Mouse (Mus musculus) testis, adult 2 months (tissue): ENCODE measurements around the gene Rpain. TPM values are rescaled to one million over a fixed set of nuclear protein-coding genes. Genes with fewer than 3 reads are reported as not detected.

Experiments used
- H3K27ac ChIP-seq: fragments of 200-500 bp; 2 replicates; pipeline ENCODE4 v1.5.1; 2012; ENCODE audit warnings: low read depth, low read length; ENCODE audit not compliant: control insufficient read depth, insufficient read depth
- H3K27me3 ChIP-seq: fragments of 200-500 bp; 2 replicates; pipeline ENCODE4 v1.6.1; 2012; ENCODE audit warnings: mild to moderate bottlenecking, low read length, moderate library complexity; ENCODE audit not compliant: control insufficient read depth, insufficient read depth
- H3K36me3 ChIP-seq: fragments of 200-500 bp; 2 replicates; pipeline ENCODE4 v1.6.1; 2012; ENCODE audit warnings: mild to moderate bottlenecking, low read length; ENCODE audit not compliant: control insufficient read depth, insufficient read depth
- H3K4me1 ChIP-seq: fragments of 200-500 bp; 2 replicates; pipeline ENCODE4 v1.6.1; 2012; ENCODE audit warnings: low read length; ENCODE audit not compliant: control insufficient read depth, insufficient read depth
- H3K4me3 ChIP-seq: fragments of 200-500 bp; 2 replicates; pipeline ENCODE4 v1.5.1; 2012; ENCODE audit warnings: low read depth, mild to moderate bottlenecking, low read length, moderate library complexity, mixed read lengths; ENCODE audit not compliant: control insufficient read depth
- CTCF ChIP-seq: fragments of 200-500 bp; IDR thresholded peaks from 2 replicates; pipeline ENCODE4 v1.5.1; 2012; ENCODE audit warnings: low read depth, mild to moderate bottlenecking, inconsistent platforms, low read length, moderate library complexity; ENCODE audit not compliant: control insufficient read depth, insufficient read depth, insufficient replicate concordance
- POLR2A ChIP-seq: fragments of 200-500 bp; IDR thresholded peaks from 2 replicates; pipeline ENCODE4 v1.6.1; 2012; ENCODE audit warnings: low read depth, mild to moderate bottlenecking, inconsistent platforms, low read length, moderate library complexity; ENCODE audit not compliant: control insufficient read depth
- polyA plus RNA-seq: library from polyadenylated mRNA; depleted of rRNA; stranded (reverse); fragments of >200 nt; gene quantifications from 2 replicates; pipeline ENCODE4 v1.2.3, GENCODE M21; 2012

Gene Rpain
- polyA plus RNA-seq, 1 experiment, result 78.5 TPM

DNA sequence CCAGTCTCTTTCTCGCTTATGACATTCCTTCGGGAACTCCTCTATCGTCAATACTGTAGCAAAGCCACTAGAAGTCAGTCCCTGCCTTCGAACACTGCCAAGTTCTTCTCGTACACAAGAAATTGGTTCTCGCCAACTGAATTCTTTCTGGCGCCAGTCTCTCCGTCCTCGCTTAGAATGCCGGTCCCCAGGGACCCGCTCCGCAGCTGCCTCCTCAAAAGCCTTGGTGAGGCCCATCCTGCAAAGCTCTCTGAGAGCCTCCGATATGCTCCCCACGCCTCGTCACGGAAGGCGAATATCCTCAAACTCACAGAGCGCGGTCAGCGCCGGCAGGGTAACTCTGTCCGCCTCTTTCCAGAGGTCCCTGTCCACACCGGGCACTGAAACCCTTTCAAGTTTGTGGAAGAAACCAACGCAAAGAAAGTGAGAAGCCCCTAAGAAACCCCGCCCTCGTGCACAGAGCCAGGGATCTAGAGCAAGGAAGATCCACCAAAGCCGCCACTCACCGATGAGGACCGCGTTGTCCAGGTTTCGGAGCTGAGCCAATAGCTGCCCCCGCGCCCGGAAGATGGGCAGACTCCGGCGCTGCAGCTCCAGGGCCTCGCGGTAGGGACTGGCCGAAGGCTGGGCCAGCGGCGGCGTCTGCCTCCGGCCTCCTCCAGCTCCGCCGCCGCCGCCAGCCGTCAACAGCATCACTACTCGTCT is 33.8 kb downstream of the Rpain start:
- no peaks in the 10 kb centered on the region for H3K27me3 ChIP-seq
- peaks cover 3% of the 10 kb centered on the region for H3K36me3 ChIP-seq
- peaks cover 10% of the 10 kb centered on the region for H3K4me1 ChIP-seq
- H3K27ac ChIP-seq, result peak overlapping the region; percentile 79
- TF ChIP-seq POLR2A, result no peak
- TF ChIP-seq CTCF, result no peak
- peak overlapping the region; percentile 97 for H3K4me3 ChIP-seq

DNA sequence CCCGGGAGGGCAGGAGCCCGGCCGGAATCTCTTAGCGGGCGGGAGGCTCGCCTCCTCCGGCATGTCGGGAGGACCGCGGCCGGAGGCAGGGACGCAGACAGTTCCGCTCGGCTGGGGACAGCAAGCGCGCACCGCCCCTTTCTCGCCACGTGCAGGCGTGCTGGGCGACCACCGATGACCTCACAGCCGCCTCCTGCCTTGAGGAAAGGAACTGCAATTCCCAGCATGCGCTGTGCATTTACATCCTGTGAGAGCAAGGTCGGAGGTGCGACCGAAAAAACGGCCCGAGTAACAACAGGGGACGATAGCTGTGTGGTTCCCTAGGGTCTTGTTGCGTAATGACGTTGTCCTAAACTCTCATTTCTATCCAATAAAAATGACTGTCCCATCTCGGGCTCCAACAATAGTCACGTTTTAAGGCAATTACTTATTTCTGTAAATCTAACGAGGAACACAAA is 34.3 kb downstream of the Rpain start, which contains the start of gene Dhx33:
Gene Dhx33, minus strand, starts transcription at position 122 of the 458 bp plus-strand sequence.
- peaks cover under 1% of the 10 kb centered on the region; the same call in 1 of the 2 replicates for H3K36me3 ChIP-seq
- H3K4me1 ChIP-seq, result peaks cover 10% of the 10 kb centered on the region
- no peaks in the 10 kb centered on the region for H3K27me3 ChIP-seq
- H3K27ac ChIP-seq, result peak within 1 kb of the TSS; percentile 79
- TF ChIP-seq POLR2A, result peak; percentile 75
- peak; percentile 22; the same call in 1 of the 2 replicates for TF ChIP-seq CTCF
- peak within 1 kb of the TSS; percentile 97 for H3K4me3 ChIP-seq

DNA sequence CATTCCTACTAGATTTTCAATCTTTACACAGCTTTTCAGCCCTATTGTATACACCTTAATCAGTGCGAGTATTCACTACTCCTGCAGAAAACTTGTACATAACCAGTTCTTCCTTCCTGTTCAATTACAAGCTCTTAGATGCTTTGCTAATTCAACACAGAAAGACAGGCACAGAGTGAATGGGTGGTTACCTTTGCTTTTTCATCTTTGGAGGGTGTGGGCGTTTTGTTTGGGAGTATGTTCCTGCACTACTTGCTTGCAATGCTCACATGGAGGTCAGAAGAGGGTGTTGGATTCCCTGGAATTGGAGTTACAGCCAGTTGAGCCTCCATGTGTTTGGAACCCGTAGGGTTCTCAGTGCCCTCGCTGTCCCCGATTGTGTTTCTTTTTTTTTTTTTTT is 35.0 kb downstream of the Rpain start:
- H3K4me1 ChIP-seq, result peaks cover 10% of the 10 kb centered on the region
- H3K27ac ChIP-seq, result no peak overlapping the region
- no peak overlapping the region for H3K4me3 ChIP-seq
- H3K36me3 ChIP-seq, result no peaks in the 10 kb centered on the region
- no peak for TF ChIP-seq CTCF
- TF ChIP-seq POLR2A, result no peak
- no peaks in the 10 kb centered on the region for H3K27me3 ChIP-seq

DNA sequence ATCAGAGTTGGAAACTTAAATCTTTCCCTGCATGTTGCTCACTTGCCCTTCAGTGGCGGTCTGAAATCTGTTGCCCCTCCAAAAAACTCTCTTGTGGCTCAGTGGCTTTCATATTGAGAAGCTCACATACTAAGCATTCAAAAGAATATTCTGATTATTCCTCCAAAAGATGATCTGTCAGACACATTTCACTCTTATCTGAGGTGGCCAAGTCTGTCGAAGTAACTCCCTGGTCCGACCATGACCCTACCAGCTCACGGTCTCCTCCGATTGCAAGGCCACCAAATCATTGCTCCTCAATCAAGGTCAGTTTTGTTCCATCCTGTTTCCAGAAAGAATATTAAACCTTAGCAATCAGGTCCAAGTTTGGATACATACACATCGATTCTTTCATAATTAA is 37.0 kb downstream of the Rpain start:
- Histone ChIP-seq H3K27me3 (no peaks in the 10 kb centered on the region), H3K36me3 (no peaks in the 10 kb centered on the region), H3K27ac (no peak overlapping the region), H3K4me3 (no peak overlapping the region), H3K4me1 (peaks cover 10% of the 10 kb centered on the region)
- TF ChIP-seq CTCF (no peak), POLR2A (no peak)

DNA sequence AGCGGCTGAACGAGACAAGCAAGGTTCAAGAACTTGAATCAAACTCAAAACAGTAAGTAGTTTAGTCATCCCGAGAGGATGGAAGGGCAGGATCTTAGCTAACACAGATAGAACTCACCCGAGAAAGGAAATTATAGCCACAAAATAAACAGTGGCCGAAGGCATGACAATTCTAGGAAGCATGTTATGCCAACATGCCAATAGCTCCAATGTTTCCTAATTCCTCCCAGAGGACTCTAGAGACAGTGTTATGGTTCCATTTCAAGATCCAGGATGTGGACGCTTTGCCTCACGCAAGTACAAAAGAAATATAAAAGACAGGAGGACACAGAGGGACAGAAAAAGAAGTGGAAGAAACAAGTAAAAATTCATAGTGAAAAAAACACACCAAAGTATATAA is 37.8 kb downstream of the Rpain start:
- H3K4me3 ChIP-seq, result no peak overlapping the region
- H3K27me3 ChIP-seq, result no peaks in the 10 kb centered on the region
- peaks cover 9% of the 10 kb centered on the region for H3K4me1 ChIP-seq
- H3K36me3 ChIP-seq, result no peaks in the 10 kb centered on the region
- no peak for TF ChIP-seq CTCF
- TF ChIP-seq POLR2A, result no peak
- H3K27ac ChIP-seq, result peak overlapping the region; percentile 32; the same call in 1 of the 2 replicates

DNA sequence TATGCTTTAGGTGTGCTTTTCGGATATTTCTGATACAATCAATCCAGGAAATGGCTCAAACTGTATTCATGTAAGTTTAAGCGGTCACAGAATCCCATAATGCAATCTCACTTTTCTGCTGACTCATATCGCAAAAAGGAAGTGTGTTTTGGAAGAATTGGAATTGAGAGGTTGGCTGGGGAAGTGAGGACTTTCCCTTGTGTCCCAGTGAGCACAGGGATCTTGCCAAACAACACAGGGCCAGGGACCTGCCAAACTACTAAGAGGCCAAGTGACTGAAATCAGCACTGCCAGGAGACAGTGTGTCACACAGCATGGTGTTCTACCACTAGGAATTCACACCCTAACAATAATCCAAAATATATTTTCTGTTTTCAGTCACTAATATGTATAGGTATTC is 38.3 kb downstream of the Rpain start:
- H3K4me1 ChIP-seq, result peaks cover 4% of the 10 kb centered on the region
- TF ChIP-seq CTCF, result no peak
- no peak for TF ChIP-seq POLR2A
- no peaks in the 10 kb centered on the region for H3K27me3 ChIP-seq
- no peaks in the 10 kb centered on the region for H3K36me3 ChIP-seq
- no peak overlapping the region for H3K4me3 ChIP-seq
- H3K27ac ChIP-seq, result no peak overlapping the region; the same call in 1 of the 2 replicates

DNA sequence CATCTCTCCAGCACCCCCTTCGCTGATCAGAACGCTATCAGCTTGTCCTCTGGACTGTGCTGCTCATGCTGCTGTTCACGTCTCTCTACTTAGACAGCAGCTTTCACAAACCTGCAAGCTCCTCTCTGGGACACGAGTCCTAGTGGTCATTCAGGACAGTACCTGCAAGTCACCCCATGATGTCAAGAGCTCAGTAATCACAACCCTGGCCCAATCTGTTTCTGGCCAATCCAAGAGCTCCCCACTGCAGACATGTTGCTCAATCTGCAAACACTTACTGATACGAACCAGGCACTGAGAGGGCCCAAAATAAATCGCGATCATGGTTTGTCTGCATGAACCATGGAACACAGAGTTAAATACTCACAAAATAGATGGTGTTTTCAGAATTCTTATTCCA is 42.7 kb downstream of the Rpain start:
- H3K27ac ChIP-seq, result no peak overlapping the region
- H3K36me3 ChIP-seq, result no peaks in the 10 kb centered on the region
- no peak overlapping the region for H3K4me3 ChIP-seq
- H3K4me1 ChIP-seq, result no peaks in the 10 kb centered on the region
- TF ChIP-seq POLR2A, result no peak
- TF ChIP-seq CTCF, result no peak
- H3K27me3 ChIP-seq, result no peaks in the 10 kb centered on the region

DNA sequence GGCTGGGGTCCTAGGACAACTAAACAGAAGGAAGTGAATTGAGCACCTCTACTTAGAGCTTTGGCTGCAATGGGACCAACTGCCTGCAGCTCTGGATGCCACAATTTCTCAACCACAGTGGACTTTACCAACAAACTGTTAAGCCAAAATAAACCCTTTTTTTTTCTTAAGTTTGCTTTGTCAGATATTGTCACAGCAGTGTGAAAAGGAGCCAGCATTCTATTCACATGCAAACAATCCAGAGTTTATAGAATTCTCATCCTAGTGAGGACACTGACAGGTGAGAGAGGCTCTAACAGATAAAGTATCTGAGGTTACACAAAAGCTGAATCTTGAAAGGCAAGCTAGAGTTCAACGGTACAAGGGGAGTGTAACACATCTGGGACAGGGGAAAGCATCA is 47.0 kb downstream of the Rpain start:
- TF ChIP-seq CTCF (no peak), POLR2A (no peak)
- Histone ChIP-seq H3K4me3 (no peak overlapping the region), H3K4me1 (peaks cover 2% of the 10 kb centered on the region; the same call in 1 of the 2 replicates), H3K27me3 (no peaks in the 10 kb centered on the region), H3K36me3 (no peaks in the 10 kb centered on the region), H3K27ac (no peak overlapping the region)
